Mouse (Mus musculus): ENCODE results near the gene Prnd. TPM values are rescaled to one million over a fixed set of nuclear protein-coding genes. Genes with fewer than 3 reads are reported as not detected.

Gene Prnd
- 10.4 and 11.3 TPM in 2 replicates for polyA plus RNA-seq (2015; fragmentation: Nextera tagmentation; extraction: Ambion mirVana)

DNA sequence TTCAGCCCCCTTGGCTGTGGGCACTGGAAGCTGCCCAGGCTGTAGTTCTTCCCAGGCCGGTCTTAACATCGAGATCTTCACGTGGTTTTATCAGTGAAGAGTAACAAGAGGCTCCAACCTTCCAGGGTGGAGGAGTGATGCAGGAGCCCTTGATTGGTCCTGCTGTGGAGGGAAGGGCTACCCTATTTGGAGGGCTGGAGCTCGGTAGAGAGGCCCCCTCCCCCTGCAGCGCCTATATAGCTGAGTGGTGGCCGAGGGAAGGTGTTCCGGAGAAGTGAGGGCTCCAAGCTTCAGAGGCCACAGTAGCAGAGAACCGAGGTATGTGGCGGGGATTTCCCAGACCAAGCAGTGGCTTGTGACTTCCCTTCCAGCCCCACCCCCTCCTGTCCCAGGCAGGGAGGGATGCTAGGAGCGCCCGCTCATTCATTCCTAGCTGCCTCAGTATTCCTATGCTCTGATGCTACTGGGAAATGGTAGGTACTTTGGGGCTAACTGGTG lies at the start of gene Prnd:
Gene Prnd, plus strand, starts transcription at position 264 of the 498 bp plus-strand sequence.
- Histone ChIP-seq H3K36me3 (no peaks in the 10 kb centered on the region), H3K27me3 (peaks cover 31% of the 10 kb centered on the region), H3K9ac (no peak within 1 kb of the TSS), H3K4me3 (no peak within 1 kb of the TSS), H3K4me1 (replicated peaks) (peaks cover 16% of the 10 kb centered on the region), H3K4me2 (no peak within 1 kb of the TSS), H3K9me3 (no peaks in the 10 kb centered on the region), H3K27ac (replicated peaks) (no peak within 1 kb of the TSS)
- 0 out of 2 replicates have a peak, but pooled peaks have one; percentile 25 for ATAC-seq (ENCODE audit: low FRiP score, low read depth)
- WGBS, result 23% methylated on average over 11 of the region's 11 CpGs

DNA sequence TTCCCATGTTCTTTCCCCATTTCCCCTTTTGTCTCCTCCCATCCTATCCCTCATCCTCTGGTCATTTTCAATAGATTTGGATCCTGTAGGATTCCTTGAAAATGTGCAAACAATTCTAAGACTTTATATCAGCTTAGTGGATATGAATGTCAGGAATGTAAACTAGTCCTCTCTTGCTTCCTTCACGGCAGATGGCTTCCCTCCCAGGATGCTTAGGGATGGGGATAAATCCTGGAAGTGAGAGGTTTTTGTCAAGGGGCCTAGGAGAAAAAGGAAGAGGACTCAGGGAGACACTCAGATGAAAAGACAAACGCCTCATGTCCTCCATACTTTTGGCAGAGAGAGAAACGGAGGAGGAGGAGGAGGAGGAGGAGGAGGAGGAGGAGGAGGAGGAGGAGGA lies 48.2 kb upstream of the Prnd start:
- Histone ChIP-seq H3K27ac (replicated peaks) (no peak overlapping the region), H3K4me1 (replicated peaks) (no peaks in the 10 kb centered on the region), H3K36me3 (no peaks in the 10 kb centered on the region), H3K9me3 (no peaks in the 10 kb centered on the region), H3K9ac (no peak overlapping the region), H3K27me3 (no peaks in the 10 kb centered on the region), H3K4me2 (no peak overlapping the region), H3K4me3 (no peak overlapping the region)
- ATAC-seq (ENCODE audit: low FRiP score, low read depth), result no peak
- WGBS, result 45% methylated on average over 1 of the region's 3 CpGs

GRCm38 (mm10) chr2:131902867-131903266 lies 47.8 kb upstream of the Prnd start:
- Histone ChIP-seq H3K4me3 (no peak overlapping the region), H3K36me3 (no peaks in the 10 kb centered on the region), H3K27me3 (no peaks in the 10 kb centered on the region), H3K9ac (no peak overlapping the region), H3K27ac (replicated peaks) (no peak overlapping the region), H3K9me3 (no peaks in the 10 kb centered on the region), H3K4me2 (no peak overlapping the region), H3K4me1 (replicated peaks) (no peaks in the 10 kb centered on the region)
- 46% methylated on average over 8 of the region's 8 CpGs for WGBS
- no peak for ATAC-seq (ENCODE audit: low FRiP score, low read depth)

GRCm38 (mm10) chr2:131905025-131905424 lies 45.6 kb upstream of the Prnd start:
- Histone ChIP-seq H3K9ac (no peak overlapping the region), H3K4me2 (no peak overlapping the region), H3K36me3 (no peaks in the 10 kb centered on the region), H3K27ac (replicated peaks) (no peak overlapping the region), H3K4me1 (replicated peaks) (no peaks in the 10 kb centered on the region), H3K9me3 (no peaks in the 10 kb centered on the region), H3K27me3 (no peaks in the 10 kb centered on the region), H3K4me3 (no peak overlapping the region)
- WGBS, result 61% methylated on average over 5 of the region's 5 CpGs
- ATAC-seq (ENCODE audit: low FRiP score, low read depth), result no peak

DNA sequence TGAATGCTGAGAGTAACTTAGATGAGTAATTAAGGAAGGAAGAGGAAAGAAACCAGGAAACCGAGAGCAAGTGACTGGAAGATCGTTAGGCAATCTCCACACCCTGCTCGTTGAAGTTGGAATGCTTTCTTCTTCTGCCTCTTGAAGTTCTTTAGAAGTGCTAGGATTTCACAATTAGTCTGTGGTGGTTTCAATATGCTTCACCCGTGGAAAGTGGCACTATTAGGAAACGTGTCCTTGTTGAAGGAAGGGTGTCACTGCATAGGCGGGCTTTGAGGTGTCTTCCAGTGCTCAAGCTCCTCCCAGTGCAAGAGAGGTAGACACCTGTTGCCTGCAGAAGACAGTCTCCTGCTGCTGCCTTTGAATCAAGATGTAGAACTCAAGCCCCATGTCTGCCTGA lies 44.9 kb upstream of the Prnd start:
- Histone ChIP-seq H3K4me2 (no peak overlapping the region), H3K4me1 (replicated peaks) (peaks cover 1% of the 10 kb centered on the region), H3K4me3 (no peak overlapping the region), H3K9ac (no peak overlapping the region), H3K9me3 (no peaks in the 10 kb centered on the region), H3K27ac (replicated peaks) (no peak overlapping the region), H3K36me3 (no peaks in the 10 kb centered on the region), H3K27me3 (no peaks in the 10 kb centered on the region)
- WGBS, result 85% methylated on average over 6 of the region's 6 CpGs
- ATAC-seq (ENCODE audit: low FRiP score, low read depth), result no peak

GRCm38 (mm10) chr2:131906266-131906665 lies 44.4 kb upstream of the Prnd start:
- no peak overlapping the region for H3K4me2 ChIP-seq
- no peaks in the 10 kb centered on the region for H3K27me3 ChIP-seq
- H3K9me3 ChIP-seq, result no peaks in the 10 kb centered on the region
- no peak overlapping the region for H3K27ac ChIP-seq (replicated peaks)
- no peak overlapping the region for H3K9ac ChIP-seq
- no peak for ATAC-seq (ENCODE audit: low FRiP score, low read depth)
- no peaks in the 10 kb centered on the region for H3K36me3 ChIP-seq
- WGBS, result 83% methylated on average over 3 of the region's 3 CpGs
- H3K4me1 ChIP-seq (replicated peaks), result peaks cover 6% of the 10 kb centered on the region
- no peak overlapping the region for H3K4me3 ChIP-seq

DNA sequence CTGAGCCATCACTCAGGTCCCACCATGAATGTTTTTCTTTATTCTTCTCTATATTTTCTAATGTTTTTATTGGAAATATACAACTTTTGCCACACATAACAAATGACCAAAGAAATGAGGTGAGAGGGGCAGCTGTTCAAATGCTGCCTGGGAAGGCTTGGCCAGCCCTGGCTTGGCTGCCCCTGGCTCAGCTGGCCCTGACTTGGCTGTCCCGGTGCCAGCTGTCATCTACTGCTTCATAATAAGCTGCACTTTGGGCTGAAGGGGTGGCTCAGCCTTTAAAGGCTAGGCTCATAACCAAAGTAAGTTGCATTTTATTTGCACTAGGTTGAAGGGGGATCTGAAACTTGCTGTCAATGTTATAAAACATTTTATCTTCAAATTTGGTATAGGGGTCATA lies 43.8 kb upstream of the Prnd start:
- peaks cover 12% of the 10 kb centered on the region for H3K4me1 ChIP-seq (replicated peaks)
- ATAC-seq (ENCODE audit: low FRiP score, low read depth), result no peak
- H3K4me2 ChIP-seq, result no peak overlapping the region
- H3K4me3 ChIP-seq, result no peak overlapping the region
- no peaks in the 10 kb centered on the region for H3K27me3 ChIP-seq
- H3K36me3 ChIP-seq, result no peaks in the 10 kb centered on the region
- no peak overlapping the region for H3K9ac ChIP-seq
- H3K9me3 ChIP-seq, result no peaks in the 10 kb centered on the region
- H3K27ac ChIP-seq (replicated peaks), result no peak overlapping the region
- 62% methylated on average over 1 of the region's 1 CpGs for WGBS

GRCm38 (mm10) chr2:131907311-131907710 lies 43.4 kb upstream of the Prnd start:
- ATAC-seq (ENCODE audit: low FRiP score, low read depth), result no peak
- no peaks in the 10 kb centered on the region for H3K9me3 ChIP-seq
- no peaks in the 10 kb centered on the region for H3K27me3 ChIP-seq
- no peak overlapping the region for H3K4me3 ChIP-seq
- H3K4me2 ChIP-seq, result no peak overlapping the region
- WGBS, result 85% methylated on average over 5 of the region's 5 CpGs
- no peak overlapping the region for H3K27ac ChIP-seq (replicated peaks)
- H3K4me1 ChIP-seq (replicated peaks), result peaks cover 17% of the 10 kb centered on the region
- no peaks in the 10 kb centered on the region for H3K36me3 ChIP-seq
- no peak overlapping the region for H3K9ac ChIP-seq

DNA sequence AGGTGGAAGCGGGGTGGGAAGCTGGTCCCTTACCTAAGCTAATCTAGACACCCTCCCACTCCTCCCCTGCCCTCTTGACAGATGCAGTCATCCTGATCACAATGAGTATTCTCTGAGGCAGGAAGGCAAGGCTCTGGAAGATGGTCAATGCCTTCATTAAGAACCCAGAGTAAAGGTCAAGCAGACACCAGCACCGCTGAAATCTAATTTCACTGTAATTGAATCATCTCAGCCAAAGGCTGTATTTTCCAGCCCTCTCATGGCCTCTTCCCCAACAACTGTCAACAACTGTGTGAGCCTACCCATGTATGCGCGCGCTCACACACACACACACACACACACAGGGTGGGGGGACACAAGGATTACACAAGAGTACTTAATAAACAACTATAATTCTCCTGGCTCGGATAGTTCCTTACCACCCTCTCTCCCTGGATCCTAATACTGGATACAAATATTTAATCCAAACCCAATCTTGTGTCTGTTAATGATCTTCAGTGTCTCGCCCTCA lies 42.3 kb upstream of the Prnd start:
- no peak overlapping the region for H3K4me3 ChIP-seq
- no peak for ATAC-seq (ENCODE audit: low FRiP score, low read depth)
- peaks cover 26% of the 10 kb centered on the region for H3K4me1 ChIP-seq (replicated peaks)
- no peak overlapping the region for H3K4me2 ChIP-seq
- H3K27me3 ChIP-seq, result no peaks in the 10 kb centered on the region
- H3K9ac ChIP-seq, result no peak overlapping the region
- no peaks in the 10 kb centered on the region for H3K9me3 ChIP-seq
- 79% methylated on average over 7 of the region's 7 CpGs for WGBS
- H3K27ac ChIP-seq (replicated peaks), result no peak overlapping the region
- no peaks in the 10 kb centered on the region for H3K36me3 ChIP-seq

- Histone ChIP-seq H3K9ac (no peak overlapping the region), H3K36me3 (no peaks in the 10 kb centered on the region), H3K4me1 (replicated peaks) (peaks cover 31% of the 10 kb centered on the region), H3K27ac (replicated peaks) (no peak overlapping the region), H3K4me2 (peak overlapping the region; percentile 63; the same call in 1 of the 2 replicates), H3K4me3 (no peak overlapping the region), H3K27me3 (no peaks in the 10 kb centered on the region), H3K9me3 (no peaks in the 10 kb centered on the region)
- ATAC-seq (ENCODE audit: low FRiP score, low read depth), result no peak
- WGBS, result 76% methylated on average over 1 of the region's 1 CpGs
Measured at GRCm38 (mm10) chr2:131908906-131909305, 41.8 kb upstream of the Prnd start.

DNA sequence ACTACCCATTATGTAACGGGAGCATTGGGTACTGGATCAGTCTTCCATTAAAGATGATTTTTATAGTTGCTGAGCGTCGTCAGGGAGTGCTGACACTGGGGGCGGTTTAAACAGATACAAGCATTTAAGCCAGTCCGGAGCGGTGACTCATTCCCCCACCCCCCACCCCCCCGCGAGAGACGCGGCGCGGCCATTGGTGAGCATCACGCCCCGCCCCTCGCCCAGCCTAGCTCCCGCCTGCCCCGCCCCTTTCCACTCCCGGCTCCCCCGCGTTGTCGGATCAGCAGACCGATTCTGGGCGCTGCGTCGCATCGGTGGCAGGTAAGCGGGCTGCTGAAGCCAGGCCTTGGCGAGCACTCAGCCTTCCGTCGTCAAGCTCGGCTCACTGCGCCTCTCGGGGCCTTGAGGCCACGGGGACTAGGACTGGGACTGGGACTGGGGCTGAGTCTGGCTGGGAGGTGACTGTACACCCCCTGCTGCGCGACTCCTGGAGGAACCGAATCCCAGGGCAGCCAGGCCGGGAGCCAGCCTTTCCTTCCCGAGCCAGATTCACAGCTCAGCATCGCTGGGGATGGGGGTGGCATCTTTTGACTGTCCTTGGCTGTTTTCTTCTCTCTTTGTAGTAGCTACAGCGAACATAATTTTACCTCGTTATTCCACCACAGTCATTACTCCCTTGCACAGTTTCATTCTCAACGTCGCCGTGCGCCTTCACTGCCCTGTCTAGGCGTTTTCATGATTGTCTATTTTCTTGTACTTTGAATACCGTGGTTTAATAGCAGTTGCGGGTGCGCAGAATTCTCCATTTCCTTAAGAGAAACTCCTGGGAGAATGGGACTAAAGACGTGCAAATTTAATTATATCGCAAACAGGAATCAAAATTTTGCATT lies 40.7 kb upstream of the Prnd start, which contains the start of the genes Prnp and Prn:
Gene Prnp, plus strand, starts transcription at position 246 of the 890 bp plus-strand sequence.
Gene Prn, plus strand, starts transcription at position 275 of the 890 bp plus-strand sequence.
- Histone ChIP-seq H3K27me3 (no peaks in the 10 kb centered on the region), H3K4me2 (peak within 1 kb of the TSS; percentile 63), H3K9ac (peak within 1 kb of the TSS; percentile 97), H3K9me3 (no peaks in the 10 kb centered on the region), H3K27ac (replicated peaks) (peak within 1 kb of the TSS; percentile 98), H3K36me3 (no peaks in the 10 kb centered on the region), H3K4me3 (peak within 1 kb of the TSS; percentile 88), H3K4me1 (replicated peaks) (peaks cover 32% of the 10 kb centered on the region)
- ATAC-seq (ENCODE audit: low FRiP score, low read depth), result peak; percentile 95
- WGBS, result 3% methylated on average over 52 of the region's 52 CpGs

DNA sequence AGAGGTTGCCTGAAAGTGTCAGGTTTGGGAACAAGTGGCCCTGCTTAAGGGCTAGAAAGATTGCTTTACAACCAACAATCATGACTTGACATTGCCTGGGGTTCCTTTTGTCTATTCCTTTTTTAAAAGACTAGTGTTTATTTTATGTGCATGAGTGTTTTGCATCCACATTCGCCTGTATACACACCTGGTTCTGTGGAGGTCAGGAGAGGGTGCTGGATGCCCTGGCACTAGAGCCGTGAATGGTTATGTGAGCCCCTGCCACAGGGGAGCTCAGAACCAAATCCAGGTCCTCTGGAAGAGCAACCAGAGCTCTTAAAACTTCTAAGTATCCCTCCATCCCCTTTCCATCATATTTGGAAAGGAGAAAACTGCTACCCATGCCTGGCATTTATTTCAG lies 39.8 kb upstream of the Prnd start:
- peak overlapping the region; percentile 63 for H3K4me2 ChIP-seq
- no peaks in the 10 kb centered on the region for H3K9me3 ChIP-seq
- H3K36me3 ChIP-seq, result peaks cover 5% of the 10 kb centered on the region
- 35% methylated on average over 2 of the region's 2 CpGs for WGBS
- H3K9ac ChIP-seq, result peak overlapping the region; percentile 97
- H3K27ac ChIP-seq (replicated peaks), result peak overlapping the region; percentile 98
- no peaks in the 10 kb centered on the region for H3K27me3 ChIP-seq
- H3K4me3 ChIP-seq, result peak overlapping the region; percentile 88
- ATAC-seq (ENCODE audit: low FRiP score, low read depth), result no peak
- peaks cover 32% of the 10 kb centered on the region for H3K4me1 ChIP-seq (replicated peaks)

All from hindbrain, embryonic 15.5 days (tissue).